Mouse (Mus musculus) hindbrain, embryonic 13.5 days (tissue): ENCODE results near the gene Serpinh1. TPM values are rescaled to one million over a fixed set of nuclear protein-coding genes. Genes with fewer than 3 reads are reported as not detected.

Experiments used
- ATAC-seq: fragments of 200-750 bp; cut with Nextera tagmentation; 2 replicates; pipeline ENCODE4 v1.8.0; 2017; ENCODE audit warnings: moderate TSS enrichment; ENCODE audit not compliant: low FRiP score
- H3K27ac ChIP-seq: fragments of 300-500 bp; sonication (generic); 2 replicates; pipeline ENCODE4 v1.5.1; 2015; ENCODE audit warnings: inconsistent platforms, mild to moderate bottlenecking, moderate library complexity
- H3K27me3 ChIP-seq: fragments of 300-500 bp; sonication (generic); 2 replicates; pipeline ENCODE4 v1.6.1; 2015; ENCODE audit warnings: mild to moderate bottlenecking, inconsistent platforms
- H3K36me3 ChIP-seq: fragments of 300-500 bp; sonication (generic); 2 replicates; pipeline ENCODE4 v1.6.1; 2015; ENCODE audit warnings: mild to moderate bottlenecking, inconsistent platforms
- H3K4me1 ChIP-seq: fragments of 300-500 bp; sonication (generic); replicated peaks from 2 replicates; pipeline ENCODE4 v1.6.1; 2015; ENCODE audit warnings: inconsistent platforms
- H3K4me2 ChIP-seq: fragments of 300-500 bp; sonication (generic); 2 replicates; pipeline ENCODE4 v1.6.1; 2015; ENCODE audit warnings: inconsistent platforms, mild to moderate bottlenecking, moderate library complexity
- H3K4me3 ChIP-seq: fragments of 300-500 bp; sonication (generic); 2 replicates; pipeline ENCODE4 v1.5.1; 2015; ENCODE audit warnings: mild to moderate bottlenecking, inconsistent platforms
- H3K9ac ChIP-seq: fragments of 300-500 bp; sonication (generic); 2 replicates; pipeline ENCODE4 v1.6.1; 2015; ENCODE audit warnings: mild to moderate bottlenecking, inconsistent platforms
- H3K9me3 ChIP-seq: fragments of 300-500 bp; sonication (generic); 2 replicates; pipeline ENCODE4 v1.6.1; 2016; ENCODE audit warnings: inconsistent platforms
- WGBS: fragments of 180-500 bp; shearing (Covaris S2); methylation state at CpG from one replicate; pipeline ENCODE4 v1.1.7; 2015; 5-methylcytosine and 5-hydroxymethylcytosine counted together
- polyA plus RNA-seq: library from polyadenylated mRNA; unstranded; fragments of >200 nt; fragmentation: Nextera tagmentation; extraction: Ambion mirVana; gene quantifications from 2 replicates; pipeline ENCODE4 v1.2.1, GENCODE M21; 2015

Gene Serpinh1
- polyA plus RNA-seq, 1 experiment from 2014 or later: 407 TPM

- Histone ChIP-seq H3K27me3 (no peaks in the 10 kb centered on the region), H3K9me3 (no peaks in the 10 kb centered on the region), H3K36me3 (peaks cover 45% of the 10 kb centered on the region), H3K4me2 (no peak overlapping the region), H3K27ac (no peak overlapping the region), H3K4me3 (no peak overlapping the region), H3K9ac (no peak overlapping the region), H3K4me1 (peaks cover 41% of the 10 kb centered on the region)
- WGBS: 95% methylated on average over 26 of the region's 26 CpGs
- no peak for ATAC-seq
Measured at GRCm38 (mm10) chr7:99348883-99349282, 4.2 kb downstream of the Serpinh1 start.

GRCm38 (mm10) chr7:99347268-99347667, 5.8 kb downstream of the Serpinh1 start:
- H3K9me3 ChIP-seq: no peaks in the 10 kb centered on the region
- H3K36me3 ChIP-seq: peaks cover 45% of the 10 kb centered on the region
- H3K9ac ChIP-seq: no peak overlapping the region
- no peak for ATAC-seq
- 93% methylated on average over 10 of the region's 10 CpGs for WGBS
- H3K4me2 ChIP-seq: no peak overlapping the region
- H3K27me3 ChIP-seq: no peaks in the 10 kb centered on the region
- H3K4me3 ChIP-seq: no peak overlapping the region
- no peak overlapping the region for H3K27ac ChIP-seq
- peaks cover 27% of the 10 kb centered on the region for H3K4me1 ChIP-seq

- no peaks in the 10 kb centered on the region for H3K27me3 ChIP-seq
- no peak overlapping the region for H3K4me2 ChIP-seq
- ATAC-seq: no peak
- H3K4me3 ChIP-seq: no peak overlapping the region
- WGBS: 85% methylated on average over 4 of the region's 4 CpGs
- H3K9ac ChIP-seq: no peak overlapping the region
- H3K36me3 ChIP-seq: peaks cover 41% of the 10 kb centered on the region
- peaks cover 3% of the 10 kb centered on the region; the same call in 1 of the 2 replicates for H3K4me1 ChIP-seq
- no peak overlapping the region for H3K27ac ChIP-seq
- no peaks in the 10 kb centered on the region for H3K9me3 ChIP-seq
Measured at GRCm38 (mm10) chr7:99343577-99343976, 9.5 kb downstream of the Serpinh1 start.

GRCm38 (mm10) chr7:99340736-99341135, 12.3 kb downstream of the Serpinh1 start:
- Histone ChIP-seq H3K4me1 (peaks cover 3% of the 10 kb centered on the region; the same call in 1 of the 2 replicates), H3K9me3 (no peaks in the 10 kb centered on the region), H3K4me3 (no peak overlapping the region), H3K27ac (no peak overlapping the region), H3K4me2 (no peak overlapping the region), H3K9ac (no peak overlapping the region), H3K36me3 (peaks cover 39% of the 10 kb centered on the region), H3K27me3 (no peaks in the 10 kb centered on the region)
- no peak for ATAC-seq
- 86% methylated on average over 8 of the region's 8 CpGs for WGBS

GRCm38 (mm10) chr7:99332774-99333480, 20.1 kb downstream of the Serpinh1 start:
- H3K27ac ChIP-seq: peak overlapping the region; percentile 44; the same call in 1 of the 2 replicates
- no peaks in the 10 kb centered on the region for H3K9me3 ChIP-seq
- no peaks in the 10 kb centered on the region for H3K27me3 ChIP-seq
- peak overlapping the region; percentile 9; the same call in 1 of the 2 replicates for H3K9ac ChIP-seq
- peaks cover 45% of the 10 kb centered on the region for H3K36me3 ChIP-seq
- H3K4me1 ChIP-seq: peaks cover 25% of the 10 kb centered on the region
- H3K4me2 ChIP-seq: no peak overlapping the region
- H3K4me3 ChIP-seq: no peak overlapping the region
- 0 out of 2 replicates have a peak, but pooled peaks have one; percentile 29 for ATAC-seq
- 46% methylated on average over 12 of the region's 12 CpGs for WGBS

GRCm38 (mm10) chr7:99330012-99330411, 23.0 kb downstream of the Serpinh1 start:
- Histone ChIP-seq H3K27ac (no peak overlapping the region), H3K36me3 (peaks cover 20% of the 10 kb centered on the region), H3K4me1 (peaks cover 43% of the 10 kb centered on the region)

GRCm38 (mm10) chr7:99328847-99329246, 24.2 kb downstream of the Serpinh1 start:
- H3K36me3 ChIP-seq: peaks cover 26% of the 10 kb centered on the region
- no peak overlapping the region for H3K4me3 ChIP-seq
- H3K27ac ChIP-seq: peak overlapping the region; percentile 45; the same call in 1 of the 2 replicates
- peaks cover 49% of the 10 kb centered on the region for H3K4me1 ChIP-seq
- H3K27me3 ChIP-seq: no peaks in the 10 kb centered on the region
- WGBS: 41% methylated on average over 4 of the region's 4 CpGs
- no peak for ATAC-seq
- no peak overlapping the region for H3K9ac ChIP-seq
- H3K9me3 ChIP-seq: no peaks in the 10 kb centered on the region
- no peak overlapping the region for H3K4me2 ChIP-seq

More at GRCm38 (mm10) chr7:99330012-99330411, 23.0 kb downstream of the Serpinh1 start:
- ATAC-seq: no peak
- no peaks in the 10 kb centered on the region for H3K27me3 ChIP-seq
- H3K4me2 ChIP-seq: no peak overlapping the region
- no peak overlapping the region for H3K9ac ChIP-seq
- WGBS: 94% methylated on average over 5 of the region's 5 CpGs
- no peaks in the 10 kb centered on the region for H3K9me3 ChIP-seq
- no peak overlapping the region for H3K4me3 ChIP-seq

- H3K4me1 ChIP-seq: peaks cover 59% of the 10 kb centered on the region
- H3K4me2 ChIP-seq: no peak overlapping the region
- no peak overlapping the region for H3K9ac ChIP-seq
- H3K36me3 ChIP-seq: peaks cover 46% of the 10 kb centered on the region
- H3K27ac ChIP-seq: peak overlapping the region; percentile 48; the same call in 1 of the 2 replicates
- no peaks in the 10 kb centered on the region for H3K27me3 ChIP-seq
- no peaks in the 10 kb centered on the region for H3K9me3 ChIP-seq
- H3K4me3 ChIP-seq: no peak overlapping the region
- ATAC-seq: no peak
- 83% methylated on average over 6 of the region's 6 CpGs for WGBS
Measured at GRCm38 (mm10) chr7:99326128-99326527, 26.9 kb downstream of the Serpinh1 start.

GRCm38 (mm10) chr7:99324810-99325209, 28.2 kb downstream of the Serpinh1 start:
- Histone ChIP-seq H3K36me3 (peaks cover 39% of the 10 kb centered on the region), H3K27me3 (no peaks in the 10 kb centered on the region), H3K4me1 (peaks cover 66% of the 10 kb centered on the region), H3K27ac (peak overlapping the region; percentile 83), H3K4me3 (no peak overlapping the region), H3K9ac (peak overlapping the region; percentile 56), H3K9me3 (no peaks in the 10 kb centered on the region), H3K4me2 (no peak overlapping the region)
- 19% methylated on average over 10 of the region's 10 CpGs for WGBS
- ATAC-seq: no peak

GRCm38 (mm10) chr7:99323321-99323700, 29.7 kb downstream of the Serpinh1 start:
- no peaks in the 10 kb centered on the region for H3K9me3 ChIP-seq
- 91% methylated on average over 9 of the region's 9 CpGs for WGBS
- no peak for ATAC-seq
- H3K27me3 ChIP-seq: no peaks in the 10 kb centered on the region
- H3K36me3 ChIP-seq: peaks cover 46% of the 10 kb centered on the region
- H3K4me3 ChIP-seq: no peak overlapping the region
- no peak overlapping the region for H3K9ac ChIP-seq
- peaks cover 69% of the 10 kb centered on the region for H3K4me1 ChIP-seq
- no peak overlapping the region for H3K4me2 ChIP-seq
- H3K27ac ChIP-seq: peak overlapping the region; percentile 83; the same call in 1 of the 2 replicates

GRCm38 (mm10) chr7:99322691-99323320, 30.2 kb downstream of the Serpinh1 start:
- no peak for ATAC-seq
- Histone ChIP-seq H3K27me3 (no peaks in the 10 kb centered on the region), H3K9ac (no peak overlapping the region), H3K36me3 (peaks cover 48% of the 10 kb centered on the region), H3K9me3 (no peaks in the 10 kb centered on the region), H3K27ac (peak overlapping the region; percentile 40; the same call in 1 of the 2 replicates), H3K4me1 (peaks cover 69% of the 10 kb centered on the region), H3K4me2 (no peak overlapping the region), H3K4me3 (no peak overlapping the region)
- WGBS: 95% methylated on average over 6 of the region's 6 CpGs

- H3K4me1 ChIP-seq: peaks cover 66% of the 10 kb centered on the region
- H3K4me3 ChIP-seq: no peak overlapping the region
- ATAC-seq: no peak
- no peaks in the 10 kb centered on the region for H3K27me3 ChIP-seq
- H3K27ac ChIP-seq: peak overlapping the region; percentile 72
- WGBS: 35% methylated on average over 14 of the region's 14 CpGs
- no peak overlapping the region for H3K4me2 ChIP-seq
- H3K36me3 ChIP-seq: peaks cover 71% of the 10 kb centered on the region
- peak overlapping the region; percentile 51; the same call in 1 of the 2 replicates for H3K9ac ChIP-seq
- no peaks in the 10 kb centered on the region for H3K9me3 ChIP-seq
Measured at GRCm38 (mm10) chr7:99320524-99320923, 32.5 kb downstream of the Serpinh1 start.
